Mouse (Mus musculus): Measurements from ENCODE around the gene Fbxo28.

Fbxo28 gene

DNA sequence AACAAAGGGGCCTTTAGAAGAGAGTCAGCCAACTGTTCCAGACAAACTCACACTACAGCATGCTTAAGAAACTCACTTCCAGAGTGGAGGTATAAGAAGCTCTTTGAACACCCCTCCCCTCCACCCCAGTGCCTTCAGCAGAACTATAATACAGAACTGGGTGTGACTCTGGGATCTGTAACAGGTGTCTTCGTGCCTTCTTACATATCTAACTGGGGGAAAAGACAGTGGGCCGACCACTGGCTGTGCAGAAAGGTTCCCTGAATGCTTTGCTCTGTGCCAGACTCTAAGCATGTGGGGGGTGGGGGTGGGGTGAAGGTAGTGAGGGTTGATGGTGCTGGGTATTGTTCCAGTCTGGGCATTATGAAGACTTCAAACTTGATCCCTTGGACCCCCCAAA is 52.8 kb downstream of the Fbxo28 start:
- DNase-seq (ENCODE audit: inconsistent ontology term): no peak

DNA sequence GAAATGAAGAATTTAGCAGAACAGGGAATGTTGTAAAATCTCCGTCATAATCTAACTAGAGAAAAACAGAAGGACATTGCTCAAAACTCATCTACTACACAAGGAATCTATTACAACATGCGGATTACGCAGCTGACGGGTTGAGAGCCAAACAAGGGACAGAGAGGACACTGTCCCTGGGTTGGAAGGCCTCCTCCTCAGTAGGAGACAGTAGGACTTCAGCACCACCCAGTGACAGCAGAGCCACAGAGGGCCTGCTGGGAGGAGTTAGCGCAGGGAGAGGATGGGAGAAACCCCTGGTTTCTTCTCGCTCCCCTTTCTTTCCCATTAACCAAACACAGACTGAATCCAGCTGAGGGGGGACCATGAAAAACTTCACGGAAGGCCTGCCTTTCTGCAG is 53.6 kb downstream of the Fbxo28 start:
- DNase-seq (ENCODE audit: inconsistent ontology term): no peak

DNA sequence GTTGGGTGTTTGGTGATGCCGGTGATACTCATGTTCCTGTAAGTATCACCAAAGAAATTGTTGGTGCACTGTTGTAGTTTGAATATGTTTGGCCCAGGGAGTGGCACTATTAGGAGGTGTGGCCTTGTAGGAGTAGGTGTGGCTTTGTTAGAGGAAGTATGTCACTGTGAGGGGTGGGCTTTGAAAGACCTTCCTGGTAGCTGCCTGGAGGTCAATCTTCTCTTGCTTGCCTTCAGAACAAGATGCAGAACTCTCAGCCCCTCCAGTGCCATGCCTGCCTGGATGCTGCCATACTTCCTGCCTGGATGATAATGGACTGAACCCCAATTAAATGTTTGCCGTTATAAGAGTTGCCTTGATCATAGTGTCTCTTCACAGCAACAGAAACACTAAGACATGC is 56.6 kb downstream of the Fbxo28 start:
- no peak for DNase-seq (ENCODE audit: inconsistent ontology term)

DNA sequence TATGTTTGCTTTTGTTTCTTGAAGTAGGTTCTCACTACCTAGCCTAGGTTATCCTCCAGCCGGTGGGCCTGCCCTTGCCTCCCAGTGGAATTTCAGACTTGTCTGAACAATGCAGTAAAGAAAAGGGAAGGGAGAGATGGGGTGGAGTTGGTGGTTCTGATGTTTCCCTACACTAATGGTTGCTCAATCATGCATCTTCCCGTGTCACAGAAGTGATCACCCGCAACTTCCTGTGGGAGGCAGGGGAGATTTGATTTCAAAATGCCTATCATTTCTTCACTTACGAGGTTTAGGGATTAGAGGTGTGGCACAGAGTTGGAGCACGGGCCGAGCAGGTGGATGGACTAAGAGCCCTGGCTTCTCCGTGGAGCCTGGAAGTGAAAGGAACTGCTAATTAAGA is 58.2 kb downstream of the Fbxo28 start:
- peak; percentile 39 for DNase-seq (ENCODE audit: inconsistent ontology term)

DNA sequence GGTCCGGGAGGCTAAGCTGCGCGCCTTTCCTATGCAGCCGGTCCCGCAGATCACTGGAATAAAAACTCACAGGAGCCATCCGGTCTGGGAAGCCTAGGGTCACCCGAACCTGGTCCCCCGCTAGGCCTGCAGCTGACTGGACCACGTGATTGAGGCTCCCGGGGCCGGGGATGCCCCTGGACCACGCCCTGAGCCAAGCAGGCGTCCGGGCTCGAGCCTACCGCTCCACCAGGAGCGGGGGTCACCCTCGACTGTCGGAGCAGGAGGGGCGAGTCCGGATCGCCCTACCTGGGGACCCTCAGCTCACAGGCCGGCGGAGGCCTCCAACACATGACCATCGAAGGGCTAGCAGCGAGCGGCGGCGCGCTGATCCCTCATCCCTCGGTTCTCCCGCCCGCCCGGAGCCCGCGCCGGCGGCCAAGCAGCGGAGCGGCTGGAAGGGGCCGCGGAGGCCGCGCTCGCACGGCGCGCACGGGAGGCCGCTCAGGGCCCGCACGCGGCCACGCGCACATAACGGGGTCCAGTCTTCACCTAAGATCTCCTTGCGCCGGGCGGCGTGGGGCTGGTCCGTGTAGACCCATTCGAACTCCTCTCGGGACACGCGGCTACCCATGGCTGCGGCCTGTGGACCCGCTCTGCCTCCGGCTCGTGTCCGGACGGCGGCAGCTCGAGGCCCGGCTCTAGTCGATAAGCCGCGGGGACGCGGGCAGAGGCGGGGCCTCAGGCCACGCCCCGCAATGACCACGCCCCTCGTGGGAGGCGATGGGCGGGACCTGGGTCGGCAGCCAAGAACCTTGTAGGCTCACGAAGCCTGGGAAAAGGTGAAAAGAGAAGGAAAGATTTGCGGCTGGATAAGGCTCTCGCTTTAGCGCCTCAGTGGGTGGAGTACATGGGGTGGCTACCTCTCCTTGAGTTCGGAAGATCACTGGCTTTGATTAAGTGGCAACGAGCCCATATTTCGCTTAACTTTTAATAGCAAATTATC is 59.0 kb downstream of the Fbxo28 start, which contains the start of gene Degs1:
TSS of gene Degs1 (minus strand) at position 714 of the 985 bp plus-strand sequence.
- peak; percentile 97 for DNase-seq (ENCODE audit: inconsistent ontology term)

DNA sequence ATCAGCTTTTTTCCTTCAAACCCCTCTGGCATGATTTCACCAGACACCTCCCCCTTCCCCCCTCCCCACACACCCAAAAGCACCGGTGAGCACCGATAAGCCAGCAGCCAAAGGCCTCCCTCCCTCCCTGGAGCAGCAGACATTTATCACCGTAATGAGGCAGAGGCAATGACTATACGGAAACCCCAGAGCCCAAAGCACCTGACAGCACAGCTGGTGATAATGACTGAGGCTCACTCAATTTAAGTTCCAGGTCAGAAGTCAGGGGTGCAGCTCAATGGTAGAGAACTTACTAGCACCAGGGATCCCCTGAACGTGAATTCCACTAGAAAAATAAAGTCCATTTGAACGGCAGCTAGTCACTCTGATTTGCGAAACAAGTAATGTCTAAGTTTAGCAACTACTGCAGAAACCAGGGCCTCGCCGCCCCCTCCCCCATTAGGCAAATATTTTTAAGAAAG is 60.1 kb downstream of the Fbxo28 start:
- peak; percentile 20 for DNase-seq (ENCODE audit: inconsistent ontology term)

DNA sequence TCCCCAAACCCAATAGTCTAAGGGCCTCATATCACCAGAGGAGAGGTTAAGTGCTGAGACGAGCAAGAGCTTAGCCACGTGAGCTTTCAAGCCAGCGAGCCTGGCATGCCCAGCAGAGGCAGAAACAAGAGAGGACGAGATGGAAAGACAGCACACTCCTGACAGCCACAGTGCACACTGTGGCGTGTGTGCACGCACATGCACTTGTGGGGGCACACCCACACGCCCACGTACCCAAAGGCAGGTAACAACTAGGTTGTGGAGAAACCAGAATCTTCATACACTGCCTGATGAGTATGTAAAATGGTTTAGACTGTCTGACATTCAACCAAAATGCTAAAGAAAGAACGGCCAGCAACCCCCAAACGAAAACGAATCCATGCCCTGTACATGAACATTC is 60.9 kb downstream of the Fbxo28 start:
- no peak for DNase-seq (ENCODE audit: inconsistent ontology term)

DNA sequence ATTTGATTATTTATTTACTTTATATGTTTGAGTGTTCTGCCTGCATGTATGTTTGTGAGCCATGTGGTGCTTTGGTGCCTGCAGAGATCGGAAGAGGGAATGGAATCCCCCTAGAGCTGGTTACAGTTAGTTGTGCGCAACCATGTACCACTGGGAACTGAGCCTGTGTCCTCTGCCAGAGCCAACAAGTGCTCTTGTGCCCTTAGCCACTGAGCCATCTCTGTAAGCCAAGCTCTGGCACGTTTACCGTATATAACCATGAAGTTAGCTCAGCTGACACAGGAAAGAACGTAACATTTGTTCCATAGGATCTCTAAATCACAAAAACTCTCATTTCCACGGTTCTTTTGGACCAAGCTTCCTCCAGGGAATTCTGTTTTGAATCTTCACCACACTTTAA is 61.4 kb downstream of the Fbxo28 start:
- DNase-seq (ENCODE audit: inconsistent ontology term): no peak

DNA sequence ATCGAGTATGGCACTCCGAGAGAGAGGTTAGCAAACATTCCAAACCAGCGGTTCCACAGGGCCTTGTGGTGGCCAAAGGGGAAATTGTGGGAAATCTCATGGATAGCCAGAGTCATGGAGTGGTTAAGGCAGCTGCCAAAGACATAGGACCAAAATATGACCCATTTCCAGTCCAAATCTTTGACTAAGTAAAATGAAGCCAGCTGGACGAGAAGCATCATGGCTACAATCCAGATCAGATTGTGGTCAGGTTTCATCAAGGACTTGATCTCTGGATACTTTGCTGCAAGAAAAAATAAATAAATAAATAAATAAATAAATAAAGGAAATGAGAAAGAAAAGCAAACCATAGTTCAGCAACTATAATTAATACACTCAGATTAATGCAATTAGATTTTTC is 62.0 kb downstream of the Fbxo28 start:
- no peak for DNase-seq (ENCODE audit: inconsistent ontology term)

DNA sequence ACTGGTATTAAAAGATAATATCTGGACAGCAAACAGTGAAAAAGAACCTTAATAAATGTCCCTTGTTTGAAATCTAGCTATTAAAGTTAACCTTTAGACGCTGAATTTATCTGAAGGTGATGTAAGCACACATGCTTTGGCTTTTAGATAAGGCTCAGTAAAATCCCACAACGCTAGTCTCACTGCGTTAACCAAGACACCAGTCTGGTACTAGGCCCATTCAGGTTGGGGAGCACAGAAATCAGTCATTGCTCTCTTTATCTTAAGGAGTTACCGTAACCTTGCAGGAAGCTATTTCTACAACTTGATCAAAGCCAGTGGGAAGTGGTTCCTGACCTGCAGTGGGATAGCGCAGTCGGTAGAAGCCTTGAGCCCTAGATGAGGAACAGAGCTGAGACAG is 66.3 kb downstream of the Fbxo28 start:
- no peak for DNase-seq (ENCODE audit: inconsistent ontology term)

DNA sequence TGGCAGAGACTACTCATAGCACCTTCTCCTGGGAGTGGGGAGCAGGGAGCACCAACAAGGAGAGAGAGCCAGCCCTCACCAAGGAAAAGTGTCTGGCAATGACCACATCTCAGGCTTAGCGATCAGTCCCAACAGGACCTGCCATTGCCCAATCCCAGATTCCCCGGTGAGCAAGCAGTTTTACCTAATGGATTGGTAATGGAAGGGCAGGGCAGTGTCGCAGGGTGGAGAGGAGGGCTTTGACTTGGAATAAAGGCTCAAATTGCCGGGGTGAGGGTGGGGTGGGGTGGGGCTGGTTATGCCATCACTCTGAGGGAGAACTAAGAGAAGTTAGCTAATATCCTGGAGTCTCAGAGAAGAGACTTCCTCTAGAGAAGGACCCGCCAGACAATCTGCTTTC is 69.8 kb downstream of the Fbxo28 start:
- DNase-seq (ENCODE audit: inconsistent ontology term): no peak

DNA sequence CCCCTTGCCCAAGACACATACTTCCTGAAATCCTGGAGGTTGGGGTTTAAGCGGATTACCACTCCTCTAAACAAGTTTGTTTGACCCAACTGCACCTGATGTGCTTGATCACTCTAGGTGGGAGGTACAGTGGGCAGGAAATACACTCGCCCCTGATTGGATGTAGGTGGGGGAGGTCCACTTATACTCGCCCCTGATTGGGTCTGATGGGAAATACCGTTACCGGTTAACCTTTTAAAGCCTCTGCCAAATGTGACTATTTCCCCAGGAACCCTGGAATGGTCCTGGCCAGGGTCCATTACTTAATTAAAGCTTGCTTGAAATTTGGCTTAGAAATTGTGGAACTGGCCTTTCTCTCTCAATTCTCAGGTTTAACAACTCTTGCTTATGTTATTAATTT is 70.3 kb downstream of the Fbxo28 start:
- no peak for DNase-seq (ENCODE audit: inconsistent ontology term)

DNA sequence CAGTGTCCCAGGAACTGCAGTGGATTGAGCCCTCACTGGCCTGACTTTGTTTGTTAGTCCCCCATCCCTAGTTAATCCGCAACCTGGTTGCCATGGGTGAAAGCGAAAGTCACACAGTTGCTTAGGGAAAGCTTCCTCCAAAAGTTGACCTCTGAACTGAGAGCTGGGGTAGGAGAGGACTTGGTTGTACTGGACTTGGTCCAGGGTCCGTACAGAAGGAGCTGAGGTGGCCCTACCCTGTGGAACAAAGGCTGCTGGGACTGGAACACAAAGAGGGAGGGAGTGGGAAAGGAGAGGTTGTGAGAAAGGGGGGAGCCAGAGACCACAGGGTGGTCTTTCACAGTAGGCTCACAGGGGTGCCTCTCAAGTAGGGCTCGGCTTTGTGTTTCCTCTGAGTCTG is 73.1 kb downstream of the Fbxo28 start:
- DNase-seq (ENCODE audit: inconsistent ontology term): no peak

DNA sequence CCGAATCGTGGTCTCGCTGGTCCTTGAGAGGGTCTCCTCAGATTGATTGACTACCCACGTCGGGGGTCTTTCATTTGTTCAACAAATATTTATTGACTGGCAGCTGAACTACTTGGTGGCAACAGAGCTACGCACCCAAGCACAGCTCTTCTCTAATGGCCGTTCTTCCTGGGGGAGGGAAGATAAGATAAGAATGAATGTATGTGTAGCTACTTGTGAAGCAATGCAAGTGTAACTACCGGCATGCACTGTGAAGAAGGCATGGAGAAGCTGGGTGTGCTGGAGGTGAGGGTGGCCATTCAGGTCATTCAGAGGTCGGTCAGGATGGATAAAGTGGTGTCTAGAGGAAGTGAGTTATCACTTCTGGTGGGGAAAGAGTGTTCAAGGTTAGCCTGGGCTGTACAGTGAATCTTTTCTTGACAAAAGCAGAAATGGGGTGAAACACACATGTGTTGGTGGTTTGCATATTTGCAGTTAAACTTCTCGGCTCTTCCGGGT is 75.4 kb downstream of the Fbxo28 start:
- DNase-seq (ENCODE audit: inconsistent ontology term): no peak
